Mouse (Mus musculus): ENCODE measurements at regions not wholly inside any gene's neighbourhood (a gene's known extent, or its start where the extent isn't known, plus 50 kb on each side); places are given as distances from the start of the nearest gene placed in this dataset.

DNA sequence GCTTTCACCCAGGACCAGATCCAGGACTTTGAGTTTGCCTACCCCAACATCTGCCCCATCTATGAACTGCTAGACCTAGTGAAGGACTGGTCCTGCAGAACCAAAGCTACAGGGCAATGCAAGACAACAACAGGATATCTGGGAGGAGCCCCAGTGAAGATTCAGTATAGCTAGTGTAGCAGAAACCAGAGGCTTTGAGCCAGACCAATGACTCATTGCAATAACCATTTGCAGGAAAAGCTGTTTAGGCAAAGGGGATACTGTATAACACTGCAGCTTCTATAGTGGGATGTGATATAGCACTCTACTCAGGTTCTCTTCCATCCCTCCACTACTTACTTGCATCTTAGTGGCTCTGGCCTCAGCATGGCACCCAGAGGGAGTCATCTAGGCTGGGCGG, 123.8 kb upstream of the Egln3 start:
- no peak overlapping the region for H3K9ac ChIP-seq (ENCODE audit: low read length)
- no peak for DNase-seq (ENCODE audit: low spot score)
- H3K9me3 ChIP-seq (ENCODE audit: control insufficient read depth, low read length), result no peaks in the 10 kb centered on the region
- H3K36me3 ChIP-seq (ENCODE audit: control insufficient read depth, insufficient read depth, low read length), result no peaks in the 10 kb centered on the region
- H3K27ac ChIP-seq (ENCODE audit: low read depth, low read length), result no peak overlapping the region
- no peak for ATAC-seq (replicated peaks; ENCODE audit: low FRiP score)
- H3K4me3 ChIP-seq (ENCODE audit: low read depth, low read length), result no peak overlapping the region
- 50% methylated on average over 1 of the region's 1 CpGs for WGBS
- H3K27me3 ChIP-seq (ENCODE audit: control insufficient read depth, insufficient read depth, low read length), result no peaks in the 10 kb centered on the region; the same call in 1 of the 2 replicates
- no peaks in the 10 kb centered on the region for H3K4me1 ChIP-seq (replicated peaks; ENCODE audit: control insufficient read depth, insufficient read depth, low read length)
- H3K4me2 ChIP-seq (ENCODE audit: low read depth, low read length, severe bottlenecking), result no peak overlapping the region

DNA sequence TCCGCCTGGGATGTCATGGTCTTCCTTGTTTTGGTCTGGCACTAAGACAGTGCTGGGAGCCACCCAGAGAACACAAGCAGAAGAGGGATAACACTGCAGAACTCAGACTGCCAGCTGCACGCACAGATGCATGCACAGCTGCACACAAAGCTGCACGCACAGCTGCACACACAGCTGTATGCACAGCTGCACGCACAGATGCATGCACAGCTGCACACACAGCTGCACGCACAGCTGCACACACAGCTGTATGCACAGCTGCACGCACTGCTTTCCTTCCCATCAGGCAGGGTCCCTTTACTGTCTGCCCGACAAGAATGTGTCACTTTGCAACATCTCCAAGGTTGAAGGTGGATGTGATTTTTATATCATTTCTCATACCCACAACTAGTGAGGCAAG, 122.9 kb upstream of the Egln3 start:
- Histone ChIP-seq H3K4me1 (replicated peaks; ENCODE audit: control insufficient read depth, insufficient read depth, low read length) (no peaks in the 10 kb centered on the region), H3K4me3 (ENCODE audit: low read depth, low read length) (no peak overlapping the region), H3K9ac (ENCODE audit: low read length) (no peak overlapping the region), H3K27me3 (ENCODE audit: control insufficient read depth, insufficient read depth, low read length) (no peaks in the 10 kb centered on the region), H3K9me3 (ENCODE audit: control insufficient read depth, low read length) (no peaks in the 10 kb centered on the region), H3K36me3 (ENCODE audit: control insufficient read depth, insufficient read depth, low read length) (no peaks in the 10 kb centered on the region), H3K4me2 (ENCODE audit: low read depth, low read length, severe bottlenecking) (no peak overlapping the region), H3K27ac (ENCODE audit: low read depth, low read length) (no peak overlapping the region)
- no peak for DNase-seq (ENCODE audit: low spot score)
- no peak for ATAC-seq (replicated peaks; ENCODE audit: low FRiP score)
- 72% methylated on average over 7 of the region's 7 CpGs for WGBS

DNA sequence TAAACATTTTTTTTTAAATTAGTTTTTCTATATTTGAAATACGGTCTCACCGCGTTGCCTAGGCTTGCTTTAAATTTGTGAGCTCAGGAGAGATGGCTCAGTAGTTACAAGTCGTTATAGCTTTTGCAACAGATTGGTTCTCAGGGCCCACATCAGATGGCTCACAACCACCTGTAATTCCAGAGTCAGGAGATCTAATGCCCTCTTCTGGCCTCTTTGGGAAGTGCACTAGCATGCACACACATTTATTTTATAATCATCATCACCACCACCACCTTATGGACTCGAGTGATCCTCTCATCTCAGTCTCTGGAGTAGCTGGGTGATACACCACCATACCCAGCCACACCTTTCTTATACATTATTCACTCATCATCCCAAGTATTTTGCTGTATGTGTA, 116.9 kb upstream of the Egln3 start:
- no peak overlapping the region for H3K27ac ChIP-seq (ENCODE audit: low read depth, low read length)
- no peak overlapping the region for H3K9ac ChIP-seq (ENCODE audit: low read length)
- H3K9me3 ChIP-seq (ENCODE audit: control insufficient read depth, low read length), result no peaks in the 10 kb centered on the region
- no peak overlapping the region for H3K4me3 ChIP-seq (ENCODE audit: low read depth, low read length)
- H3K36me3 ChIP-seq (ENCODE audit: control insufficient read depth, insufficient read depth, low read length), result no peaks in the 10 kb centered on the region
- 97% methylated on average over 5 of the region's 5 CpGs for WGBS
- peaks cover 2% of the 10 kb centered on the region; the same call in 1 of the 2 replicates for H3K4me1 ChIP-seq (replicated peaks; ENCODE audit: control insufficient read depth, insufficient read depth, low read length)
- H3K4me2 ChIP-seq (ENCODE audit: low read depth, low read length, severe bottlenecking), result no peak overlapping the region
- no peaks in the 10 kb centered on the region; the same call in 1 of the 2 replicates for H3K27me3 ChIP-seq (ENCODE audit: control insufficient read depth, insufficient read depth, low read length)
- no peak for ATAC-seq (replicated peaks; ENCODE audit: low FRiP score)
- no peak for DNase-seq (ENCODE audit: low spot score)

DNA sequence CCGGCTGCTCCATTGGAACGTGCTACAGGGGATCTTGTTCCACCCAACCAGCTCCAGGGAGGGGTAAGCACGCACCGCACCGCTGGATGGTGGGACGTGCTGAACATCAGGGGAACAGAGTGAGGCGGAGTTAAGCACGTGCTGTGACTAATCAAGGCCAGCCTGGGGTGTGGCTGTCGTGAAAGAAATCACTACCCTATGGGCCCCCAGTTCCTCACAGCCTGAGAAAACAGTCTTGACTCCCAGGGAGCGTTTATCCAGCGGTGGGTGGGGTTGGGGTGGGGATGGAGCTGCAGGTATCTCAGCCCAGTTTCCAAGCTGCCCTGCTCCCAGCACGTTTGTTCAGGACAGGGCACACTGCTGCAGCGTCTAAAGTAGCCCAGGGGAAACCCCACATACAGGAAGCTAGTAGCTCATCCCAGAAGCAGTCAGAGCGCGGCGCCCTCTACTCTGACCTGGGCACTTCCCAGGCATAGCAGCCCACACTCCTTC, 113.4 kb upstream of the Egln3 start:
- Histone ChIP-seq H3K27me3 (ENCODE audit: control insufficient read depth, insufficient read depth, low read length) (no peaks in the 10 kb centered on the region; the same call in 1 of the 2 replicates), H3K27ac (ENCODE audit: low read depth, low read length) (no peak overlapping the region), H3K9me3 (ENCODE audit: control insufficient read depth, low read length) (no peaks in the 10 kb centered on the region), H3K4me1 (replicated peaks; ENCODE audit: control insufficient read depth, insufficient read depth, low read length) (peaks cover 15% of the 10 kb centered on the region; the same call in 1 of the 2 replicates), H3K4me3 (ENCODE audit: low read depth, low read length) (no peak overlapping the region), H3K36me3 (ENCODE audit: control insufficient read depth, insufficient read depth, low read length) (no peaks in the 10 kb centered on the region), H3K4me2 (ENCODE audit: low read depth, low read length, severe bottlenecking) (peak overlapping the region; percentile 26), H3K9ac (ENCODE audit: low read length) (no peak overlapping the region)
- ATAC-seq (replicated peaks; ENCODE audit: low FRiP score) (no peak), DNase-seq (ENCODE audit: low spot score) (peak; percentile 68)
- WGBS, result 1% methylated on average over 16 of the region's 16 CpGs

DNA sequence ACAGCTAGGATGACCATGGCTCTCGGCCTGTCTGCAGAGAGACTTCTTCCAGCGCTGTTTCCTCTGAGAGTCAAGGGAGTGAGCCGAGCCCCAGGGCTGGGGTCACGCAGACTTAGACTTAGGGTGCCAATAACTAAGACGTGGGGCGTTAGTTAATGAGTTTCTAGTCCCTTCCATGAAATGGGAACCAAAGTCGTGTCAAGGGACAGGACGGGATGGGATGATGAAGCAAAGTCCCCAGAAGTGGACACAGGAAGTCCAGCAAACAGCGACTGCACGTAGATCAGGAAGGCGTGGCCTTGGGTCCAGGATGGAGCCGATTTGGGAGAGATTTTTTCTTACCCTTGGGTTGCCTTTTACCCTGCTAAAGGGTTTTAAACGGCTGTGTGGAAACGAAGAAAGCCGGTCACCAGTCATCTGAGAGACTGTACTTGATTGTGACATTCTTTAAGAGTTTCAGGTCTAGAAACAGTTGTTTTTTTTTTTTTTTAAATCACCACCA, 112.5 kb upstream of the Egln3 start:
- WGBS, result 40% methylated on average over 15 of the region's 15 CpGs
- Histone ChIP-seq H3K9me3 (ENCODE audit: control insufficient read depth, low read length) (no peaks in the 10 kb centered on the region), H3K4me1 (replicated peaks; ENCODE audit: control insufficient read depth, insufficient read depth, low read length) (peaks cover 15% of the 10 kb centered on the region; the same call in 1 of the 2 replicates), H3K4me2 (ENCODE audit: low read depth, low read length, severe bottlenecking) (no peak overlapping the region), H3K27me3 (ENCODE audit: control insufficient read depth, insufficient read depth, low read length) (no peaks in the 10 kb centered on the region; the same call in 1 of the 2 replicates), H3K9ac (ENCODE audit: low read length) (no peak overlapping the region), H3K36me3 (ENCODE audit: control insufficient read depth, insufficient read depth, low read length) (no peaks in the 10 kb centered on the region), H3K4me3 (ENCODE audit: low read depth, low read length) (no peak overlapping the region), H3K27ac (ENCODE audit: low read depth, low read length) (no peak overlapping the region)
- DNase-seq (ENCODE audit: low spot score), result no peak
- no peak for ATAC-seq (replicated peaks; ENCODE audit: low FRiP score)

DNA sequence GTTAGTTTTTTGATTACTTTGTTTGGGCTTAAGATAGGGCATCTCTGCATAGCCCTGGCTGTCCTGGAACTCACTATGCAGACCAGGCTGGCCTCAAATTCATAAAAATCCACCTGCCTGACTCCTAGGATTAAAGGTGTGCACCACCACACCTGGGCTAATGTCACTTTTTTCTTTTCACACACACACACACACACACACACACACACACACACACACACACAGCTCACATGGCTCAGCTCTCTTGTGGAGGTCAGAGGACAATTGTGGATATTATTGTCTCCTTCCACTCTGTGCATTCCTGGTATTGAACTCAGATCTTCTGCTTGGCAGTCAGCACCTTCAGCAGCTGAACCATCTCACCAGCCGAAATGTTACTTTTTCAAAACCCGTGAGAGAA, 110.5 kb upstream of the Egln3 start:
- no peak overlapping the region for H3K4me3 ChIP-seq (ENCODE audit: low read depth, low read length)
- no peak overlapping the region for H3K9ac ChIP-seq (ENCODE audit: low read length)
- WGBS, result 59% methylated on average over 2 of the region's 2 CpGs
- H3K27ac ChIP-seq (ENCODE audit: low read depth, low read length), result no peak overlapping the region
- no peak for DNase-seq (ENCODE audit: low spot score)
- no peak for ATAC-seq (replicated peaks; ENCODE audit: low FRiP score)
- H3K4me2 ChIP-seq (ENCODE audit: low read depth, low read length, severe bottlenecking), result no peak overlapping the region
- no peaks in the 10 kb centered on the region; the same call in 1 of the 2 replicates for H3K27me3 ChIP-seq (ENCODE audit: control insufficient read depth, insufficient read depth, low read length)
- no peaks in the 10 kb centered on the region for H3K36me3 ChIP-seq (ENCODE audit: control insufficient read depth, insufficient read depth, low read length)
- peaks cover 15% of the 10 kb centered on the region; the same call in 1 of the 2 replicates for H3K4me1 ChIP-seq (replicated peaks; ENCODE audit: control insufficient read depth, insufficient read depth, low read length)
- H3K9me3 ChIP-seq (ENCODE audit: control insufficient read depth, low read length), result no peaks in the 10 kb centered on the region

DNA sequence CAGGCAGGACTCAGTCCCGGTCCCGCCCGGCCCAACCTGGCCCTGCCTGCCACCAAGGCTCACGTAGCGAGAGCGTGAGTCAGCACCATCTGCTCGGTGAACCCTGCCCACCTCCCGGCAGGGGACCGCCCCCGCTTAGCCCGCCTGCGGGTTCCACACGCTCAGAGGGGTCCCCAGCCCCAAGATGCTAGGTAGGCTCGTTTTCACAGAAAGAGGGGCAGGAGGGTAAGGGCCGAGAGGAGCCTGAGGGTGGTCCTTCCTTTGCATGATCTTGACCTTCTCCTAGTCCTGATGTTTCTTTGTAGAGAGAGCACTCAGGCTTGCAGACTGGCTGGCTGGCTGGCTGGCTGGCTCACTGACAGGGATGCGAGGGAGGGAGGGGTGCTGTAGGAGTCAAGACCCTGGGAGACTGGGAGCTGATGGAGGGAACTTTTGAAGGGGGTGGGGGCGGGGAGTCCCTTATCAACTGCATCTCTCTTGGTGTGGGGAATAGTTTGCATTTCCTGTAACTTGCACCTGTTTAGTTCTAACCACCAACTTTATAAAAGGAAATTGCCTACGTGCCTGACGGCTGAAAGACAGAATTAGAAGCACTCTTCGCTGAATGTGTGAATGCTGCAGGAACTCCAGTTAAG, 109.7 kb upstream of the Egln3 start:
- H3K4me3 ChIP-seq (ENCODE audit: low read depth, low read length), result peak overlapping the region; percentile 30
- peak overlapping the region; percentile 59 for H3K9ac ChIP-seq (ENCODE audit: low read length)
- H3K36me3 ChIP-seq (ENCODE audit: control insufficient read depth, insufficient read depth, low read length), result no peaks in the 10 kb centered on the region
- H3K9me3 ChIP-seq (ENCODE audit: control insufficient read depth, low read length), result no peaks in the 10 kb centered on the region
- peak overlapping the region; percentile 75 for H3K4me2 ChIP-seq (ENCODE audit: low read depth, low read length, severe bottlenecking)
- 0 out of 2 replicates have a peak overlapping the region, but pooled peaks have one; percentile 3 for H3K27ac ChIP-seq (ENCODE audit: low read depth, low read length)
- WGBS, result under 1% methylated on average over 20 of the region's 20 CpGs
- ATAC-seq (replicated peaks; ENCODE audit: low FRiP score), result peak; percentile 82
- peak; percentile 72 for DNase-seq (ENCODE audit: low spot score)
- no peaks in the 10 kb centered on the region; the same call in 1 of the 2 replicates for H3K27me3 ChIP-seq (ENCODE audit: control insufficient read depth, insufficient read depth, low read length)
- peaks cover 15% of the 10 kb centered on the region; the same call in 1 of the 2 replicates for H3K4me1 ChIP-seq (replicated peaks; ENCODE audit: control insufficient read depth, insufficient read depth, low read length)

DNA sequence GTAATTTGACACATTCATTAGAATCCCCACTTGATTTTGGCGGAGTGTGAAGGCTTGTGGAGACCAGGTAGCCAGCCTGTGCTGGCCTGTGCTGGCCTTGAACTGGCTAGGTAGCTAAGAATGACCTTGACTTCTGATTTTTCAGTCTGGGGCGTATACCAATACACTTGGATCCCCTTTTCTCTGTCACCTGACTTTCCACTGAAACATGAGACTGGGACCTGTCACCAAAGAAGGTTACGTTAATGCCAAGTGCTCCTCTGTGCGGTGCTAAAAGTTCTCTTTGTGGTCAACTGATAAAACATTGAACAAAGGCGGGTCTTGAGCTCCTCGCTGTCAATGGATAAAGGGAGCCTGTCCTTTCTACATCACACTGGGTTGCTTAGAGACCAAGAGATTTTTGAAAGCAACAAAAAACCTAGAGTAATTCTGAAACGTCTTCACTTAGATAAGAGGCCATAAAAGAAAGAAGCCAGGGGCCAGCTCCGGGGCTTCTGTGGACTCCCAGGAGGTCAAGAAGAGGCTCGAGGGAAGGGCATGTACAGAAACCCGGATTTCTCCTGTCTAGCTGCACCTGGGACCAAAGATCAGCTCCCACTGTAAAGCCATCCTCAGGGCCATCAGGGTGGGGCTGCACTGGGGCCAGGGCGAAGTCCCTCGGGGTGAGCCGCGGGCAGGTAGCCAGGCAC, 109.0 kb upstream of the Egln3 start:
- Histone ChIP-seq H3K9me3 (ENCODE audit: control insufficient read depth, low read length) (no peaks in the 10 kb centered on the region), H3K4me3 (ENCODE audit: low read depth, low read length) (peak overlapping the region; percentile 30), H3K27me3 (ENCODE audit: control insufficient read depth, insufficient read depth, low read length) (no peaks in the 10 kb centered on the region; the same call in 1 of the 2 replicates), H3K27ac (ENCODE audit: low read depth, low read length) (no peak overlapping the region), H3K4me1 (replicated peaks; ENCODE audit: control insufficient read depth, insufficient read depth, low read length) (peaks cover 15% of the 10 kb centered on the region; the same call in 1 of the 2 replicates), H3K36me3 (ENCODE audit: control insufficient read depth, insufficient read depth, low read length) (no peaks in the 10 kb centered on the region), H3K4me2 (ENCODE audit: low read depth, low read length, severe bottlenecking) (peak overlapping the region; percentile 75), H3K9ac (ENCODE audit: low read length) (peak overlapping the region; percentile 59)
- WGBS, result 11% methylated on average over 14 of the region's 14 CpGs
- ATAC-seq (replicated peaks; ENCODE audit: low FRiP score) (no peak), DNase-seq (ENCODE audit: low spot score) (no peak)
